Mouse (Mus musculus): ENCODE measurements around the gene Olfr510. TPM values are rescaled to one million over a fixed set of nuclear protein-coding genes. Genes with fewer than 3 reads are reported as not detected.

The Olfr510 gene
- polyA plus RNA-seq (2012; rRNA removed; ENCODE audit: low replicate concordance) = not detected in 2 replicates

GRCm38 (mm10) chr7:108666118-108666517 is at the start of gene Olfr510:
Gene Olfr510, plus strand, starts transcription at chr7:108666418.

DNA sequence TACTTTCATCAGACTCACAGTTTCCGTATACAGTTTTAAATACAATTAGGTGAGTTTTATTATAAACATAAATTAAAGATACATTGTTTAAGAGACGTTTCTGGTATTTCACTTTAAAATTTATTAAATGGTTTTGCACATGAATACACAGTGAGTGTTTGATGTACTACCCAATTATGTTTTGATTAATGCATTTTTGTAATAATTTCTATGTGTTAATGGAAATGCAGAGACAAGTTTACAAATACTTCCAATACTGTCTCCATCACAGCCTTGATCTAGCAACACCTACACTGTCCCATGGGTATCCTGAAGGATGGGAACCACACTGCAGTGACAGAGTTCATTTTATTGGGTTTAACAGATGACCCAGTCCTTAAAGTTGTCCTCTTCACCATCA is 44.7 kb upstream of the Olfr510 start, which contains the start of gene Olfr507:
Olfr507 (plus strand) TSS at position 301 of the 400 bp plus-strand sequence.

GRCm38 (mm10) chr7:108629694-108630093 is 36.5 kb upstream of the Olfr510 start, which contains the start of gene Olfr508:
Gene Olfr508, plus strand, starts transcription at chr7:108629994.

DNA sequence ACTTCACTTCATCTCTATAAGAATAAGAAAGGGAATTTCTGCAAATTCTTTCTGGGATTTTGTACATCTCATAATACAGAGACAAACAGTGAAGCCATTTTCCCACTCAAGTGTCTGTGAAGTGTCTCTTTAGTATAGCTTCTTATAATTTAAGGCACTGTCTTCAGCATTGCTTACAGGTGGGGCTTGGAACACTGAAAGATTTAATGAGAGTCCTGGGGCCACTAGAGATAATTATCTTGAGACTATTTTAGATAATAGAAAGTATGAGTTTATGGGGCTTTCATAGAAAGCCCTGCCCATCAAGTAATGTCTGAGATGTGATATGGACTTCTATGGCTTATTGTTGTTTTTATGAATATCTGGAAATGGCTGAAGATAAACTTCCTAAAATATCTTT is 14.4 kb upstream of the Olfr510 start, which contains the start of gene Olfr509:
Olfr509 (minus strand) TSS at position 101 of the 400 bp plus-strand sequence.

GRCm38 (mm10) chr7:108713020-108713419 is 46.8 kb downstream of the Olfr510 start, which contains the start of gene Olfr512:
Gene Olfr512, plus strand, starts transcription at chr7:108713320.

Other genes with a start within 250 kb of the Olfr510 start
- not detected in 2 replicates for gene Olfr497, start 246.0 kb upstream of the Olfr510 start, polyA plus RNA-seq (2012; rRNA removed; ENCODE audit: low replicate concordance)
- not detected in 2 replicates for gene Olfr498, start 201.1 kb upstream of the Olfr510 start, polyA plus RNA-seq (2012; rRNA removed; ENCODE audit: low replicate concordance)
- gene Olfr502, start 141.4 kb upstream of the Olfr510 start, polyA plus RNA-seq (2012; rRNA removed; ENCODE audit: low replicate concordance) = not detected in 2 replicates
- gene Olfr503, start 121.9 kb upstream of the Olfr510 start, polyA plus RNA-seq (2012; rRNA removed; ENCODE audit: low replicate concordance) = not detected in 2 replicates
- 0.31 TPM in 1 of 2 replicates, not detected in the other for gene Olfr504, start 100.6 kb upstream of the Olfr510 start, polyA plus RNA-seq (2012; rRNA removed; ENCODE audit: low replicate concordance)
- not detected in 2 replicates for gene Olfr506, start 55.6 kb upstream of the Olfr510 start, polyA plus RNA-seq (2012; rRNA removed; ENCODE audit: low replicate concordance)
- not detected in 2 replicates for gene Olfr507, start 44.6 kb upstream of the Olfr510 start, polyA plus RNA-seq (2012; rRNA removed; ENCODE audit: low replicate concordance)
- not detected in 2 replicates for gene Olfr508, start 36.4 kb upstream of the Olfr510 start, polyA plus RNA-seq (2012; rRNA removed; ENCODE audit: low replicate concordance)
- gene Olfr509, start 14.5 kb upstream of the Olfr510 start, polyA plus RNA-seq (2012; rRNA removed; ENCODE audit: low replicate concordance) = not detected in 2 replicates
- gene Olfr512, start 46.9 kb downstream of the Olfr510 start, polyA plus RNA-seq (2012; rRNA removed; ENCODE audit: low replicate concordance) = not detected in 2 replicates
- gene Olfr513, start 84.6 kb downstream of the Olfr510 start, polyA plus RNA-seq (2012; rRNA removed; ENCODE audit: low replicate concordance) = not detected in 2 replicates
- not detected in 2 replicates for gene Olfr514, start 159.6 kb downstream of the Olfr510 start, polyA plus RNA-seq (2012; rRNA removed; ENCODE audit: low replicate concordance)
- not detected in 2 replicates for gene Olfr516, start 184.1 kb downstream of the Olfr510 start, polyA plus RNA-seq (2012; rRNA removed; ENCODE audit: low replicate concordance)
- not detected in 2 replicates for gene Olfr517, start 206.0 kb downstream of the Olfr510 start, polyA plus RNA-seq (2012; rRNA removed; ENCODE audit: low replicate concordance)
- not detected in 2 replicates for gene Olfr518, start 218.6 kb downstream of the Olfr510 start, polyA plus RNA-seq (2012; rRNA removed; ENCODE audit: low replicate concordance)
- gene Olfr519, start 228.0 kb downstream of the Olfr510 start, polyA plus RNA-seq (2012; rRNA removed; ENCODE audit: low replicate concordance) = not detected in 2 replicates